Mouse (Mus musculus): ENCODE measurements at regions not wholly inside any gene's neighbourhood (a gene's known extent, or its start where the extent isn't known, plus 50 kb on each side); places are given as distances from the start of the nearest gene placed in this dataset.
A peak's percentile ranks its signal among the peaks of the same experiment; 100 is the strongest.

DNA sequence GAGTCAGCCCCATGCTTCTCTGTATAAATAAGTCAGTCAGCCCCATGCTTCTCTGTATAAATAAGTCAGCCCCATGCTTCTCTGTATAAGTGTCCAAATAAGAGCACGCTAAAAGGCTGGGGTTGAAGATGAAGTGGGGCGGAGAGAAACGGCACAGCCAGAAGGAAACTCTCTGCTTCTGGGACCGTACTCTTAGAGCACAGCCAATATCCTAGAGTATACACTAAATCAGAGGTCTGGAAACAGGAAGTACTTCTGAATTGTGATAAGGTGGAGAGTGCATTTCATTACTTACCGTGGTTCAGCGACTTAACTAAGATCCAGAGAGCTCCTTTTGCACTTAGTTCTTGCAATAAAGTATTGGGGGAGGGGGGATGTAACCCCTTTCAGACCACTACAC is 112.1 kb upstream of the Foxd3 start:
- no peak overlapping the region for H3K27ac ChIP-seq (ENCODE audit: low read length)
- H3K9me3 ChIP-seq (replicated peaks; ENCODE audit: control insufficient read depth, low read length): no peaks in the 10 kb centered on the region
- no peaks in the 10 kb centered on the region for H3K36me3 ChIP-seq (ENCODE audit: control insufficient read depth, insufficient read depth, low read length)
- H3K27me3 ChIP-seq (ENCODE audit: control insufficient read depth, insufficient read depth, low read length): no peaks in the 10 kb centered on the region
- no peak for ATAC-seq (ENCODE audit: insufficient read depth, low FRiP score)
- no peak overlapping the region for H3K4me3 ChIP-seq (replicated peaks; ENCODE audit: low read length)
- H3K4me2 ChIP-seq (ENCODE audit: low read depth, low read length): no peak overlapping the region
- no peak overlapping the region for H3K9ac ChIP-seq (ENCODE audit: low read length)
- H3K4me1 ChIP-seq (ENCODE audit: control insufficient read depth, insufficient read depth, low read length): no peaks in the 10 kb centered on the region
- 46% methylated on average over 6 of the region's 6 CpGs for WGBS

DNA sequence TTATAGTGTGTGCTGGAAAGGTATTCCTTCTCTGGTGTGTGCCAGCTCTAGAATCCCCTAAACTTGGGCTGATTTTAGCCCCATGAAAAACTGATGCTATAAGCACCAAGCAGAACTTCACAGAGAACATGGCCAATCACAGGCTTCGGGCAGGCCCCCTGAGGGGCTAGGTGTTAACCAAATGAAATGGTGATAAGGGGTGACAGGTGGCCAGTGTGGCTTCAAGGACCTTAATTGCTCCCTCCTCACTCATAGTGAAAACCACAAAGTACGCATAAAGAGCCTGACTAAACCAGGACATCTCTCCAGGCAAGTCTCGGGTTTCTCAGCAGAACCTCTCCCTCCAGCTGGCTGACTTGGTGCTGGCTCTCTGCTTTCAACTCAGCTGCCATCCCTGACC is 110.4 kb upstream of the Foxd3 start:
- Histone ChIP-seq H3K4me1 (ENCODE audit: control insufficient read depth, insufficient read depth, low read length) (no peaks in the 10 kb centered on the region), H3K4me2 (ENCODE audit: low read depth, low read length) (no peak overlapping the region), H3K9me3 (replicated peaks; ENCODE audit: control insufficient read depth, low read length) (no peaks in the 10 kb centered on the region), H3K36me3 (ENCODE audit: control insufficient read depth, insufficient read depth, low read length) (no peaks in the 10 kb centered on the region), H3K4me3 (replicated peaks; ENCODE audit: low read length) (no peak overlapping the region), H3K9ac (ENCODE audit: low read length) (no peak overlapping the region), H3K27ac (ENCODE audit: low read length) (no peak overlapping the region), H3K27me3 (ENCODE audit: control insufficient read depth, insufficient read depth, low read length) (no peaks in the 10 kb centered on the region)
- ATAC-seq (ENCODE audit: insufficient read depth, low FRiP score): no peak
- WGBS: 25% methylated on average over 3 of the region's 3 CpGs

DNA sequence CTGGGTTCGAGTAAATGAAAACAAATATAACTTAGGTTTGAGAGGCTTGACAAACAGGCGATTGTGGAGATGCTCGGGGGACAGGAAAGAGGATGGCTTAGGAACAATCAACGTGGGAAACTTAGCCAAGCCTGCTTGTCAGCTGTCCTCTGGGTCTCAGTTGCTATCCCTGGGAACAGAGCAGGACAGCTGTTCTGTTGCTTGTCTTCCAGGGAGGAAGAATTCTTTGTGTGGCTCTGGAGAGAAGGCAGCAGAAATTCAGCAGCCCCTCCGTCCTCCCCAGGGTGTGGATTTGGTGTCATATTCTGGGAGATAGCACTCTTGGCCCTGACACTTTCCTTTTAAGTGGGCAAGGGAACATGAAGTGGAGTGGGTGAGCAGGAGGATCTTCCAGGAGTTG is 98.1 kb upstream of the Foxd3 start:
- Histone ChIP-seq H3K9me3 (replicated peaks; ENCODE audit: control insufficient read depth, low read length) (no peaks in the 10 kb centered on the region), H3K9ac (ENCODE audit: low read length) (no peak overlapping the region), H3K4me3 (replicated peaks; ENCODE audit: low read length) (no peak overlapping the region), H3K27me3 (ENCODE audit: control insufficient read depth, insufficient read depth, low read length) (no peaks in the 10 kb centered on the region; the same call in 1 of the 2 replicates), H3K4me1 (ENCODE audit: control insufficient read depth, insufficient read depth, low read length) (no peaks in the 10 kb centered on the region), H3K4me2 (ENCODE audit: low read depth, low read length) (no peak overlapping the region), H3K36me3 (ENCODE audit: control insufficient read depth, insufficient read depth, low read length) (no peaks in the 10 kb centered on the region), H3K27ac (ENCODE audit: low read length) (no peak overlapping the region)
- 39% methylated on average over 5 of the region's 5 CpGs for WGBS
- ATAC-seq (ENCODE audit: insufficient read depth, low FRiP score): no peak

DNA sequence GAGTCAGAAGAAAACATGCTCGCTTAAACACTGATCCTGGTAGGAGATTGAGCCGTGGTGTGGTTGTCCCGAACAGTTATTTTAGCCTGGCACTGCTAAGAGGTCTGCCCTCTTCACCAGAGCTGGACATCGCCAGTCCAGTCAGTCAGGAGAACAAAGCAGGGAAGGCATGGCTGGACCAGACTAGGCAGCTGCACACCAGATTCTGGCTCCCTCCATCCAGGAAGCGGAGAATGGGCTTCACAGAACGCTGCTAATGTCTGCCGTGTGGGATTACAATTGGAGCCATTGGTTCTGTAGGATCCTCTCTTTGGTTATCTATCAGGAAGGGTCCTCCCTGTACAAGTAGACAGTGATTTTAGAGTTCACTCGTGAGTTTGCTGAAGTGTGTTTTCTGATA is 95.5 kb upstream of the Foxd3 start:
- Histone ChIP-seq H3K4me2 (ENCODE audit: low read depth, low read length) (no peak overlapping the region), H3K36me3 (ENCODE audit: control insufficient read depth, insufficient read depth, low read length) (no peaks in the 10 kb centered on the region), H3K27ac (ENCODE audit: low read length) (no peak overlapping the region), H3K9ac (ENCODE audit: low read length) (no peak overlapping the region), H3K4me3 (replicated peaks; ENCODE audit: low read length) (no peak overlapping the region), H3K4me1 (ENCODE audit: control insufficient read depth, insufficient read depth, low read length) (no peaks in the 10 kb centered on the region), H3K9me3 (replicated peaks; ENCODE audit: control insufficient read depth, low read length) (no peaks in the 10 kb centered on the region), H3K27me3 (ENCODE audit: control insufficient read depth, insufficient read depth, low read length) (no peaks in the 10 kb centered on the region; the same call in 1 of the 2 replicates)
- 40% methylated on average over 8 of the region's 8 CpGs for WGBS
- ATAC-seq (ENCODE audit: insufficient read depth, low FRiP score): no peak

DNA sequence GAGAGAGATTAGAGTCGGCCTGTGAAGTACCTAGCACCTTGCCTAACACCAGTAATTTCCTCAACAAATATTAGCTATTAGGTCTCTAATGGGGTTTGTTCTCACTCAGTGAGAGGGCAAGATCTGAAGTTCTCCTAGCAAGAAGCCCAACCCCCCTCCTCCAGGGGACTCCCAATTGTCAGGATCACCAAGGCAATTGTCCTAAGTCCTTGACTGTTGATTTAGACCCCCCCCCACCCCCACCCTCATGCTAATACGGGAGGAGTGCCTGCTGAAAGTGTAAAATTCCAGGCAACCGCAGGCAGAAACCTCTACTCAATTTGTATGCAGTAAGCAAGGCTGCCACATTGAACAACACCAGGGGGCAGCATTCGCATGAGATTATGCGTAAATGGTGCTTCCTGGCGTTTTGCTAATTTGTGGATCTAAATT is 94.6 kb upstream of the Foxd3 start:
- Histone ChIP-seq H3K9me3 (replicated peaks; ENCODE audit: control insufficient read depth, low read length) (no peaks in the 10 kb centered on the region), H3K27ac (ENCODE audit: low read length) (no peak overlapping the region), H3K27me3 (ENCODE audit: control insufficient read depth, insufficient read depth, low read length) (no peaks in the 10 kb centered on the region; the same call in 1 of the 2 replicates), H3K4me1 (ENCODE audit: control insufficient read depth, insufficient read depth, low read length) (no peaks in the 10 kb centered on the region), H3K4me3 (replicated peaks; ENCODE audit: low read length) (no peak overlapping the region), H3K36me3 (ENCODE audit: control insufficient read depth, insufficient read depth, low read length) (no peaks in the 10 kb centered on the region), H3K9ac (ENCODE audit: low read length) (no peak overlapping the region), H3K4me2 (ENCODE audit: low read depth, low read length) (no peak overlapping the region)
- WGBS: 17% methylated on average over 6 of the region's 6 CpGs
- ATAC-seq (ENCODE audit: insufficient read depth, low FRiP score): no peak

DNA sequence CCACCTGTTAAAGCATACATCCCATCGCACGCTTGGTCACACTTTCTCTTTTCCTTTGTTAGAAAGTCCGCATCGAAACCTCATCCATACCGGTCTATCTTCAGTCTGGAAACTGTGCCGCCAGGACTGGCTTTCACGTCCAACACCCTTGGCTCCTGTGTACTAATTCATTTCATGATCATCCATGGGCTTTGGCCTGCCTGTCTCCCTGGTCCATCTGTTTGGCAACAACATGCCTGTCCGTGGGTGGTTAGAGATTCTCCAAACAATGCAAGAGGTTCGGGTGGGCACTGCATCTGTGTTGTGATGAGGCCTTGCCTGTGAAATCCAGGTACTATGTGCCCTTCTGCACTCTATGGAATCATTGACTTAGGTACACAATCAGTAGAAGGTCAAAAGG is 90.7 kb upstream of the Foxd3 start:
- no peak for ATAC-seq (ENCODE audit: insufficient read depth, low FRiP score)
- Histone ChIP-seq H3K27ac (ENCODE audit: low read length) (no peak overlapping the region), H3K4me3 (replicated peaks; ENCODE audit: low read length) (no peak overlapping the region), H3K4me1 (ENCODE audit: control insufficient read depth, insufficient read depth, low read length) (no peaks in the 10 kb centered on the region), H3K27me3 (ENCODE audit: control insufficient read depth, insufficient read depth, low read length) (no peaks in the 10 kb centered on the region; the same call in 1 of the 2 replicates), H3K9ac (ENCODE audit: low read length) (no peak overlapping the region), H3K4me2 (ENCODE audit: low read depth, low read length) (no peak overlapping the region), H3K9me3 (replicated peaks; ENCODE audit: control insufficient read depth, low read length) (no peaks in the 10 kb centered on the region), H3K36me3 (ENCODE audit: control insufficient read depth, insufficient read depth, low read length) (no peaks in the 10 kb centered on the region)
- 90% methylated on average over 9 of the region's 9 CpGs for WGBS

DNA sequence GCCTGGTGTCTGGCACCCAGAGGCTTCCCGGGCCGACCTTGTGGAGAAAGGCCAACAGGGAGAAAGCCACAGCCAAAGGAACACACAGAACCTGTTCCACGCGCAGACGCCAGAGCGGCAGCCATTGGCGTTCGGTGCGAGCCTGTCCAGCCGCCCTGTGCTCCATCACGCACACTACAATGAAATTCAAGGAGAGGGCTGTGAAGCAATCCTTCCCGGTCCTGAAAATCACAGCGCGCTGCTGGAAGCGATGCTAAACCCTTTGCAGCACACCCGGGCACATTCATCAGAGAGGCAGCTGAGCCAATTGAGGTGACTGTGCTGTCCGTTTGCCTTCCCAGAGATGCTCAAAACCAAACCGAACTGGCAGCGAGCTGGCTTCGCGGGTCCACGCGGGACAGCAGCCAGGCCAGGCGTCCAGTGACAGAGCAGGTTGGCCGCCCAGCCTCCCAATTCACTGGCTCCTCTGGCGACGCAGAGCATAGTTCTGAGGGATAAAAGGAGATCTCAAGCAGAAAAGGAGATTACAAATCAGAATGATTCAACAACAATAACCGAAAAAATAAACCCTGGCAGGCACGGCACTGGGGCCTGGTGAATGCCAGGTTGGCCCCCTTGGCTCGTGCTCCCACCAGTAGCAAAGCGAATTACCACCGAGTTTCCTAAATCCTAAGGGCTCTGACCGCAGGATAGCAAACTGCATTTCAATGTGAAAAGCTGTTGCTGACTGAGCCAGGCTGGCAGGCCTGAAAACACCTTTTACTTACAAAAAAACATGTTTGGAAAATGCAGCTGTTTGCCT is 83.1 kb upstream of the Foxd3 start:
- peak overlapping the region; percentile 34 for H3K4me3 ChIP-seq (replicated peaks; ENCODE audit: low read length)
- no peaks in the 10 kb centered on the region for H3K9me3 ChIP-seq (replicated peaks; ENCODE audit: control insufficient read depth, low read length)
- ATAC-seq (ENCODE audit: insufficient read depth, low FRiP score): 0 out of 2 replicates have a peak, but pooled peaks have one; percentile 37
- peak overlapping the region; percentile 51 for H3K4me2 ChIP-seq (ENCODE audit: low read depth, low read length)
- peaks cover 16% of the 10 kb centered on the region; the same call in 1 of the 2 replicates for H3K27me3 ChIP-seq (ENCODE audit: control insufficient read depth, insufficient read depth, low read length)
- H3K9ac ChIP-seq (ENCODE audit: low read length): no peak overlapping the region
- H3K36me3 ChIP-seq (ENCODE audit: control insufficient read depth, insufficient read depth, low read length): no peaks in the 10 kb centered on the region
- H3K4me1 ChIP-seq (ENCODE audit: control insufficient read depth, insufficient read depth, low read length): peaks cover 7% of the 10 kb centered on the region; the same call in 1 of the 2 replicates
- H3K27ac ChIP-seq (ENCODE audit: low read length): no peak overlapping the region
- 6% methylated on average over 33 of the region's 33 CpGs for WGBS

DNA sequence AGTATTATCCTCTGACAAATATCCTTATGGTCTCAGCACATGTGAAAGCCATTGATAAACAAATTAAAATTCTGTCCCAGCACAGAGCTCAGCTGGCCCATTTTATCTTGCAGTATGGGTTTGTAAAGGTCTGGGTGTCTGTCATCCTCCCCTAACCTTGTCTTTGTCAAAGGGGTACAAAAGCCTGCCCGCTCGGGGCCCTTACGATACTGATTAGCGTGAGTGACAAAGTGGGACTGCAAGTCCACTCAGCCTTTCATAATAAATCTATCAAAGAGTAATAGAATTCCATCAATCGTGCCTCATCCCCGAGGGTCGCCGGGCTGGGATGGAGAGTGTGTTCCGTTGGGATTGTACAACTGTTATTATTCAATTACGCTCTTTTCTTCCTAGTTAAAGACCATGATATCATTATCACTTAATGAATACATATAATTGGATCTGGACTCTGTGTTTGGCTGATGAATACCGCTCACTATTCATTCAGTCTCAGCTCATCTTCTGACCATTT is 82.0 kb upstream of the Foxd3 start:
- Histone ChIP-seq H3K4me3 (replicated peaks; ENCODE audit: low read length) (no peak overlapping the region), H3K9ac (ENCODE audit: low read length) (no peak overlapping the region), H3K4me1 (ENCODE audit: control insufficient read depth, insufficient read depth, low read length) (peaks cover 7% of the 10 kb centered on the region; the same call in 1 of the 2 replicates), H3K27ac (ENCODE audit: low read length) (no peak overlapping the region), H3K27me3 (ENCODE audit: control insufficient read depth, insufficient read depth, low read length) (peaks cover 16% of the 10 kb centered on the region; the same call in 1 of the 2 replicates), H3K9me3 (replicated peaks; ENCODE audit: control insufficient read depth, low read length) (no peaks in the 10 kb centered on the region), H3K36me3 (ENCODE audit: control insufficient read depth, insufficient read depth, low read length) (no peaks in the 10 kb centered on the region), H3K4me2 (ENCODE audit: low read depth, low read length) (no peak overlapping the region)
- no peak for ATAC-seq (ENCODE audit: insufficient read depth, low FRiP score)
- WGBS: 46% methylated on average over 11 of the region's 11 CpGs

DNA sequence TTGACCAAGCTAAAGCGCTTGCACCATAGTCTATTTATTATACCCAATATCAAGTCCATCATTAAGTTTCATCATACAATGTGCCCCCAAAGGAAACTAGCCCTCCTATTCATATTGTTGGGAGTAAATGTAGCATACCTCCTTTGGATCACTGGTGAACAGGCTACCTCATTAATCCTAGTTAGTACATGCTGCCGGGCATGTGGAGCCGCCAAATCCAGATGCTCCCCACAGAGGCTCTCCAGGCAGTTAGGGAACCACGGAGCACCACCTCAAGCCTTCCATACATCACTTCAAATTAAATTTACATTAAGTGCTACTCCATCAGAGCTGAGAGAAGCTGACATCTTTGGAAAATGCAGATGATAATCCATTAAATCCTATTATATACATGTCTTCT is 81.1 kb upstream of the Foxd3 start:
- no peak for ATAC-seq (ENCODE audit: insufficient read depth, low FRiP score)
- 40% methylated on average over 4 of the region's 4 CpGs for WGBS
- H3K4me2 ChIP-seq (ENCODE audit: low read depth, low read length): no peak overlapping the region
- peaks cover 7% of the 10 kb centered on the region; the same call in 1 of the 2 replicates for H3K4me1 ChIP-seq (ENCODE audit: control insufficient read depth, insufficient read depth, low read length)
- peaks cover 16% of the 10 kb centered on the region; the same call in 1 of the 2 replicates for H3K27me3 ChIP-seq (ENCODE audit: control insufficient read depth, insufficient read depth, low read length)
- no peaks in the 10 kb centered on the region for H3K36me3 ChIP-seq (ENCODE audit: control insufficient read depth, insufficient read depth, low read length)
- H3K9ac ChIP-seq (ENCODE audit: low read length): no peak overlapping the region
- H3K9me3 ChIP-seq (replicated peaks; ENCODE audit: control insufficient read depth, low read length): no peaks in the 10 kb centered on the region
- H3K4me3 ChIP-seq (replicated peaks; ENCODE audit: low read length): no peak overlapping the region
- no peak overlapping the region for H3K27ac ChIP-seq (ENCODE audit: low read length)
